Mouse (Mus musculus) right cerebral cortex, postnatal 4 days (tissue): ENCODE results near the gene Syt2.

Experiments used
- DNase-seq: peaks from one replicate; pipeline ENCODE4 v3.0.0-alpha.2; 2022

Syt2 gene

GRCm38 (mm10) chr1:134747236-134748174 lies 101.0 kb downstream of the Syt2 start:
- DNase-seq, result no peak

GRCm38 (mm10) chr1:134749889-134750288 lies 103.4 kb downstream of the Syt2 start:
- peak; percentile 35 for DNase-seq

- no peak for DNase-seq
Measured at GRCm38 (mm10) chr1:134752447-134752846, 106.0 kb downstream of the Syt2 start.

GRCm38 (mm10) chr1:134753751-134754630 lies 107.5 kb downstream of the Syt2 start:
- DNase-seq, result no peak

GRCm38 (mm10) chr1:134754818-134755217 lies 108.3 kb downstream of the Syt2 start:
- no peak for DNase-seq

- DNase-seq, result no peak
Measured at GRCm38 (mm10) chr1:134755548-134756189, 109.2 kb downstream of the Syt2 start.

GRCm38 (mm10) chr1:134756190-134756873 lies 109.9 kb downstream of the Syt2 start:
- no peak for DNase-seq

GRCm38 (mm10) chr1:134757230-134757629 lies 110.8 kb downstream of the Syt2 start:
- DNase-seq, result no peak

- no peak for DNase-seq
Measured at GRCm38 (mm10) chr1:134759133-134759532, 112.7 kb downstream of the Syt2 start.

GRCm38 (mm10) chr1:134760642-134761041 lies 114.2 kb downstream of the Syt2 start:
- DNase-seq, result no peak

- DNase-seq, result no peak
Measured at GRCm38 (mm10) chr1:134761534-134761933, 115.1 kb downstream of the Syt2 start.

GRCm38 (mm10) chr1:134763250-134763649 lies 116.8 kb downstream of the Syt2 start:
- DNase-seq, result no peak

GRCm38 (mm10) chr1:134763776-134764438 lies 117.4 kb downstream of the Syt2 start:
- no peak for DNase-seq

- no peak for DNase-seq
Measured at GRCm38 (mm10) chr1:134764831-134765458, 118.5 kb downstream of the Syt2 start.

- no peak for DNase-seq
Measured at GRCm38 (mm10) chr1:134766448-134766847, 120.0 kb downstream of the Syt2 start.

- DNase-seq, result no peak
Measured at GRCm38 (mm10) chr1:134770312-134770711, 123.8 kb downstream of the Syt2 start.

- DNase-seq, result no peak
Measured at GRCm38 (mm10) chr1:134771353-134771752, 124.9 kb downstream of the Syt2 start.

- DNase-seq, result no peak
Measured at GRCm38 (mm10) chr1:134771999-134772398, 125.5 kb downstream of the Syt2 start.

- DNase-seq, result no peak
Measured at GRCm38 (mm10) chr1:134772821-134773220, 126.3 kb downstream of the Syt2 start.

GRCm38 (mm10) chr1:134773256-134773655 lies 126.8 kb downstream of the Syt2 start:
- DNase-seq, result no peak

- DNase-seq, result no peak
Measured at GRCm38 (mm10) chr1:134774247-134774646, 127.8 kb downstream of the Syt2 start.
